Mouse (Mus musculus): ENCODE measurements around the gene Mdc1.

The Mdc1 gene

GRCm38 (mm10) chr17:35859371-35859770, 18.1 kb downstream of the Mdc1 start:
- no peak for DNase-seq

- no peak for DNase-seq
Observed at GRCm38 (mm10) chr17:35859835-35860234, 18.5 kb downstream of the Mdc1 start.

- DNase-seq = no peak
Observed at GRCm38 (mm10) chr17:35860831-35861197, 19.5 kb downstream of the Mdc1 start.

GRCm38 (mm10) chr17:35861198-35861857, 20.0 kb downstream of the Mdc1 start, which contains the start of gene Nrm:
Gene Nrm (plus strand): TSS chr17:35861318.
- DNase-seq = peak; percentile 87

GRCm38 (mm10) chr17:35864832-35865353, 23.6 kb downstream of the Mdc1 start:
- no peak for DNase-seq

GRCm38 (mm10) chr17:35865481-35866280, 24.4 kb downstream of the Mdc1 start, which contains the start of gene Ppp1r18:
Gene Ppp1r18 (plus strand): TSS chr17:35865593.
- peak; percentile 69 for DNase-seq

GRCm38 (mm10) chr17:35866281-35866831, 25.0 kb downstream of the Mdc1 start:
- DNase-seq = peak; percentile 63

GRCm38 (mm10) chr17:35866911-35867890, 25.9 kb downstream of the Mdc1 start:
- no peak for DNase-seq

GRCm38 (mm10) chr17:35868165-35868820, 27.0 kb downstream of the Mdc1 start:
- no peak for DNase-seq

- no peak for DNase-seq
Observed at GRCm38 (mm10) chr17:35868961-35869345, 27.6 kb downstream of the Mdc1 start.

- no peak for DNase-seq
Observed at GRCm38 (mm10) chr17:35869346-35870067, 28.2 kb downstream of the Mdc1 start.

GRCm38 (mm10) chr17:35870151-35870883, 29.0 kb downstream of the Mdc1 start:
- no peak for DNase-seq

GRCm38 (mm10) chr17:35870884-35871696, 29.8 kb downstream of the Mdc1 start:
- DNase-seq = peak; percentile 44

GRCm38 (mm10) chr17:35873774-35874519, 32.6 kb downstream of the Mdc1 start:
- peak; percentile 94 for DNase-seq

- no peak for DNase-seq
Observed at GRCm38 (mm10) chr17:35874721-35875120, 33.4 kb downstream of the Mdc1 start.

GRCm38 (mm10) chr17:35879245-35880057, 38.1 kb downstream of the Mdc1 start, which contains the start of gene Dhx16:
Gene Dhx16 (plus strand): TSS chr17:35879819.
- peak; percentile 93 for DNase-seq

- DNase-seq = no peak
Observed at GRCm38 (mm10) chr17:35882924-35883323, 41.6 kb downstream of the Mdc1 start.

- no peak for DNase-seq
Observed at GRCm38 (mm10) chr17:35883777-35884176, 42.5 kb downstream of the Mdc1 start.
